Mouse (Mus musculus): Measurements from ENCODE around the gene Gdpd2.

DNA sequence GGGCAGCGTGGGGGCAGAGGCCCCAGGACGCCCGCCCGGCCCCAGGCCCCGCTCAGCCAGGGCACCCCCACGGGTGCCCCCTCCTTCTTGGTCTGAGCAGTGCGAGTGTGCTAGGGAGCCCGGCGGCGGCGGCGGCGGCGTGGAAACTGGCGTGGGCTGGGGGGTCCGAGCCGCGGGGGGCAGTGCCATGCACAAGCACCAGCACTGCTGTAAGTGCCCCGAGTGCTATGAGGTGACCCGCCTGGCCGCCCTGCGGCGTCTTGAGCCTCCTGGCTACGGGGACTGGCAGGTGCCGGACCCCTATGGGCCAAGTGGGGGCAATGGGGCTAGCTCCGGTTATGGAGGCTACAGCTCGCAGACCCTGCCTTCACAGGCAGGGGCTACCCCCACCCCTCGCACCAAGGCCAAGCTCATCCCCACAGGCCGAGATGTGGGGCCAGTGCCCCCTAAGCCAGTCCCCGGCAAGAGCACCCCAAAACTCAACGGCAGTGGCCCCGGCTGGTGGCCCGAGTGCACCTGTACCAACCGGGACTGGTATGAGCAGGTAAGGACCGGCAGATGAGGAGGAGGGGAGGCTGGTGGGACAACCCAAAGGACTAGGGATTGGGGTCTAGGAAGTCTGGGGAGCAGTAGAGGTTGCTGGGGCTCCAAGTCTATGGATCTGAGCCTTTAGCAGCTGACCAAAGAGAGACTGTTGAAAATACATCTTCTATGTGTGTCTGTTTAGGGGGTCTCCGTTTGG, 38.4 kb downstream of the Gdpd2 start:
- TF ChIP-seq CTCF (IDR thresholded peaks at IDR 0.05; ENCODE audit: control insufficient read depth, insufficient read depth, insufficient replicate concordance, low read depth, low read length) (no peak), POLR2A (IDR thresholded peaks at IDR 0.05; ENCODE audit: control insufficient read depth, low read depth, low read length) (no peak)

Measured in testis, adult 2 months (tissue).